Mouse (Mus musculus): ENCODE results near the gene Galk2.

The Galk2 gene

GRCm38 (mm10) chr2:125900797-125901410 lies 42.0 kb downstream of the Galk2 start:
- DNase-seq (ENCODE audit: low spot score), result no peak

GRCm38 (mm10) chr2:125901426-125901825 lies 42.5 kb downstream of the Galk2 start:
- no peak for DNase-seq (ENCODE audit: low spot score)

GRCm38 (mm10) chr2:125906407-125907066 lies 47.6 kb downstream of the Galk2 start:
- DNase-seq (ENCODE audit: low spot score), result no peak

- DNase-seq (ENCODE audit: low spot score), result no peak
Observed at GRCm38 (mm10) chr2:125907580-125908255, 48.8 kb downstream of the Galk2 start.

- DNase-seq (ENCODE audit: low spot score), result no peak
Observed at GRCm38 (mm10) chr2:125914167-125914566, 55.3 kb downstream of the Galk2 start.

- DNase-seq (ENCODE audit: low spot score), result no peak
Observed at GRCm38 (mm10) chr2:125914713-125915112, 55.8 kb downstream of the Galk2 start.

GRCm38 (mm10) chr2:125916652-125917296 lies 57.9 kb downstream of the Galk2 start:
- DNase-seq (ENCODE audit: low spot score), result no peak

GRCm38 (mm10) chr2:125917297-125917679 lies 58.4 kb downstream of the Galk2 start:
- DNase-seq (ENCODE audit: low spot score), result no peak

- no peak for DNase-seq (ENCODE audit: low spot score)
Observed at GRCm38 (mm10) chr2:125921273-125921672, 62.4 kb downstream of the Galk2 start.

GRCm38 (mm10) chr2:125922149-125922548 lies 63.2 kb downstream of the Galk2 start:
- no peak for DNase-seq (ENCODE audit: low spot score)

- DNase-seq (ENCODE audit: low spot score), result no peak
Observed at GRCm38 (mm10) chr2:125922877-125923276, 64.0 kb downstream of the Galk2 start.

- DNase-seq (ENCODE audit: low spot score), result no peak
Observed at GRCm38 (mm10) chr2:125923346-125923745, 64.4 kb downstream of the Galk2 start.

- DNase-seq (ENCODE audit: low spot score), result no peak
Observed at GRCm38 (mm10) chr2:125924554-125924953, 65.6 kb downstream of the Galk2 start.

- no peak for DNase-seq (ENCODE audit: low spot score)
Observed at GRCm38 (mm10) chr2:125925081-125925480, 66.2 kb downstream of the Galk2 start.

GRCm38 (mm10) chr2:125929396-125929795 lies 70.5 kb downstream of the Galk2 start:
- no peak for DNase-seq (ENCODE audit: low spot score)

- DNase-seq (ENCODE audit: low spot score), result no peak
Observed at GRCm38 (mm10) chr2:125929872-125930271, 71.0 kb downstream of the Galk2 start.

- peak; percentile 10 for DNase-seq (ENCODE audit: low spot score)
Observed at GRCm38 (mm10) chr2:125931193-125931592, 72.3 kb downstream of the Galk2 start.

- peak; percentile 47 for DNase-seq (ENCODE audit: low spot score)
Observed at GRCm38 (mm10) chr2:125932734-125933133, 73.8 kb downstream of the Galk2 start.

- DNase-seq (ENCODE audit: low spot score), result no peak
Observed at GRCm38 (mm10) chr2:125933977-125934376, 75.1 kb downstream of the Galk2 start.

GRCm38 (mm10) chr2:125936396-125936795 lies 77.5 kb downstream of the Galk2 start:
- DNase-seq (ENCODE audit: low spot score), result peak; percentile 17

- DNase-seq (ENCODE audit: low spot score), result no peak
Observed at GRCm38 (mm10) chr2:125938993-125939642, 80.2 kb downstream of the Galk2 start.

GRCm38 (mm10) chr2:125941111-125941785 lies 82.3 kb downstream of the Galk2 start:
- no peak for DNase-seq (ENCODE audit: low spot score)
